Mouse (Mus musculus) cerebellum, adult 2 months (tissue): ENCODE measurements at regions not wholly inside any gene's neighbourhood (a gene's known extent, or its start where the extent isn't known, plus 50 kb on each side); places are given as distances from the start of the nearest gene placed in this dataset.

Experiments used
- CTCF ChIP-seq: fragments of 200-500 bp; IDR thresholded peaks from 2 replicates; pipeline ENCODE4 v1.5.1; 2011; ENCODE audit warnings: low read depth, mild to moderate bottlenecking, control low read depth, low read length, moderate library complexity, borderline replicate concordance; ENCODE audit not compliant: insufficient read depth
- POLR2A ChIP-seq: fragments of 200-500 bp; IDR thresholded peaks from 2 replicates; pipeline ENCODE4 v1.6.1; 2011; ENCODE audit warnings: low read length, control low read depth, borderline replicate concordance; ENCODE audit not compliant: insufficient read depth

DNA sequence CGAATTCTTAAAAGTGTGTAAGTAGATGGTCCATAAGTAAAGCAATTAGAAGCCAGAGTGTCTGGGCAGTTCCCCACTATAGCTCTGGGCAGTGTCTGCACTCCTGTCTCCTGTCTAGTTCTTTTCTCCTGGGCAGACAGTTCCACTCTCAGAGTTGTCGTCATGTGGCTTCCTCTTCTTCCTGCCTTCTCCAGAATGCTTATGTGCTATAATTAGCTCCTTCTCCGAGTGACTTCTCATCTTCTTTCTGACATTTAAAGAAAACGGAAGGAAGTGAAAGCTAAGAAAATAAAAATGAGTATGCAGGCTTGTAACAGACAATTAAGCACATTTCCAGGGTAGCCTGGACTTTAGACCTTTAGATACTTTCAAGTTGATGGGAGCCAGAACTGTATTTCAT is 155.1 kb upstream of the Tnfaip3 start:
- TF ChIP-seq CTCF (no peak), POLR2A (no peak)
